Mouse (Mus musculus) G1E-ER4 (cell line): ENCODE measurements around the gene Zfp54. TPM values are rescaled to one million over a fixed set of nuclear protein-coding genes. Genes with fewer than 3 reads are reported as not detected.

Source experiments
- GATA1 ChIP-seq: IDR thresholded peaks from one replicate; pipeline ENCODE4 v1.8.0; 2012; ENCODE audit warnings: low read length, inconsistent platforms
- polyA plus RNA-seq: library from polyadenylated mRNA; stranded (reverse); fragments of >175 nt; gene quantifications from 2 replicates; pipeline ENCODE4 v1.2.3, GENCODE M21; 2012

Gene Zfp54
- 0.13 and 0.31 TPM in 2 replicates for polyA plus RNA-seq

DNA sequence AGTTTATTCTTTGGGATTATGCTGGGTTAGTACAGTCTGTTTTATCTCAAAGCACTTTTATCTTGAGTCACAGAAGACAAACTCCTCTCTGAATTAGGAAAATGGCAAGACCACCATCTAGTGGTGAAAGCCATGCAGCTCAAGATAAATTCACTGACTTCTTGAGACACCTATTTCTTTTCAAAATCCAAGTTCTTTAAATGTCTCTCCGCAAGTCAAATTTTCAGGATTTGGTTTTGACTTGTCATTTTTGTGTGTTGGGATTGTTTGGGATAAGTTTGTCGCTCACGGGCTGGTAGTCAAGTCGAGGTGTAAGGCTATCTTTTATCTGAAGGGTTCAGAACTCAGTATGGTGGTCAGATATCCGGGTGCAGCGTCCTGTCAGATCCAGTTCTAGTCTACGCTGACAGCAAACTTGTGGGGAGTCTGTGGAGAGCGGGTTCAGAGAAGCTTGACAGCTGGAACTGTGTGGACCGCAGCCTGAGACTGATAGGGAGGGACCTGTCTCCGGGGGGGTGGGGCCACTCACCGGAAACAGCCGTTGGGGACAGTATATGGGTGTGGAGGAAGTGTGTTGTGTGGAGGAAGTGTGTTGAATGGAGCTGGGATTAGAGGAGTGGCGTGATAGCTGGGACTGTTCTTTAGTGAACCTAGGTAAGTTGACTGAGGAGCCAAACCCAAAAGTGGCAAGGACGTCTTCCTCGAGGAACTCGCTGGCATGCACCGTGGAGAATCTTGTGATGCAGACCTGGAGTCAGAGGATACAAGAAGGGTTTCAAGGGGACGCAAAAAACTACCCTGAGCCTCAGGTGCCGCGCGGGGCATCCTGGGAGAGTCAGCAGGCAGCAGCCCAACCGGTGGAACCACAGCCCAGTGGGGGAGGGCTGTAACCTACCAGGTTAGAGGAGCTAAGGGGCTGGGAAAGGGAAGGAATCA is at the start of gene Zfp54:
TSS of gene Zfp54 (plus strand) at position 564 of the 936 bp plus-strand sequence.
- no peak for TF ChIP-seq GATA1

- TF ChIP-seq GATA1, result no peak
Observed at GRCm38 (mm10) chr17:21375311-21375710, 47.7 kb upstream of the Zfp54 start.

- no peak for TF ChIP-seq GATA1
Observed at GRCm38 (mm10) chr17:21383391-21384056, 39.5 kb upstream of the Zfp54 start, which contains the start of gene Zfp677. Gene Zfp677 (plus strand): TSS chr17:21383748.

- TF ChIP-seq GATA1, result no peak
Observed at GRCm38 (mm10) chr17:21384057-21384411, 39.0 kb upstream of the Zfp54 start.

- TF ChIP-seq GATA1, result no peak
Observed at GRCm38 (mm10) chr17:21449669-21450068, 26.6 kb downstream of the Zfp54 start.

DNA sequence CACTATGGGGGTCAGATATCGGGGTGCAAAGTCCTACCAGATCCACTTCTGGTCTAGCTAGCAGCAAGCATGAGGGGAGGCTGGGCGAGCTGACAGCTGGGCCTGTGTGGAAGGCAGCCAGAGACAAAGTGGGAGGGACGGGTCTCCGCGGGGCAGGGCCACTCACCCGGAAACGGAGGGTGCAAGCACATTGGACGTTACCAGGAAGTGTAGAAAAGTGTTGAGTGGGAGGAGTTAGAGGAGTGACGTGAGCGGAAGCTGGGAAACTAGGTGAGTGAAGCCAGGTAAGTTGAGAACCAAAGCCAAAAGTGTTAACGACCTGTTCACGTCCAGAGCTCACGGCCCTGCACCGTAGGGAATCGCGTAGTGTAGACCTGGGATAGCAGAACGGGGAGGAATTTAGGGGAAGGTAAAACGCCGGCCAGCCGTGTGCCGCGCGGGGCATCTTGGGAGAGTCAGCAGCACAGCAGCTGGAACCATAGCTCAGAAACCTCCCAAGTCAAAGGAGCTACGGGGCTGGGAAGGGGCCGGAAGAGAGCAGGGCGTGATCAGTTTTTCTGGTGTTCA is 27.2 kb downstream of the Zfp54 start, which contains the start of gene Zfp51:
TSS of gene Zfp51 (plus strand) at position 237 of the 567 bp plus-strand sequence.
- TF ChIP-seq GATA1, result no peak

GRCm38 (mm10) chr17:21463550-21463949 is 40.5 kb downstream of the Zfp54 start:
- TF ChIP-seq GATA1, result no peak

DNA sequence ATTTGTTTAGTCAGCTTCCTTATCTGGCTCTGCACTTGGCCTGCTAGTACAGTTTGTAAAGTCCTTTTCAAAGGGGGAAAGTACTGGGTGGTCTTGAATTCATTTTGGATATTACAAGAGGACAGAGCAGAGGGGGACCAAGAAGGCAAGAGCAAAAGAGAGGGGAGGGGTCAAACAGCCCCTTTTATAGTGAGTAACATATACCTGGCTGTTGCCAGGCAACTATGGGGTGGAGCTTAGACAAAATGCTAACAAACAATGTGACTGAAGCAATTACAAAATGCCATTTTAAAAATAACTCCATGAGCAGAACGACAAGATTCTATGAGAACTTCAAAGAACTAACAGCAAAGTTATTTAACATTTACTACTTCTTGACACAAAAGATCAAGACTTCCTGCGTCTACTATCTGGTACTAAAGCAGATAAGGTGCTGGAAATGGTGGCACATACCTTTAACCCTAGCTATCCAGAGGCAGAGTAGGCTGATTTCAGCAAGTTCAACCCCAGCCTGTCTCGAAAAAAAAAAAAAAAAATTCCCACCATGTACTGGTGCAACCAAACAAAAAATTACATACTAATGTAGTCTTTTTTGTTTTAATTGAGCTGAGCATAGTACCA is 49.1 kb downstream of the Zfp54 start:
- no peak for TF ChIP-seq GATA1

- TF ChIP-seq GATA1, result no peak
Observed at GRCm38 (mm10) chr17:21472653-21473307, 49.8 kb downstream of the Zfp54 start.

DNA sequence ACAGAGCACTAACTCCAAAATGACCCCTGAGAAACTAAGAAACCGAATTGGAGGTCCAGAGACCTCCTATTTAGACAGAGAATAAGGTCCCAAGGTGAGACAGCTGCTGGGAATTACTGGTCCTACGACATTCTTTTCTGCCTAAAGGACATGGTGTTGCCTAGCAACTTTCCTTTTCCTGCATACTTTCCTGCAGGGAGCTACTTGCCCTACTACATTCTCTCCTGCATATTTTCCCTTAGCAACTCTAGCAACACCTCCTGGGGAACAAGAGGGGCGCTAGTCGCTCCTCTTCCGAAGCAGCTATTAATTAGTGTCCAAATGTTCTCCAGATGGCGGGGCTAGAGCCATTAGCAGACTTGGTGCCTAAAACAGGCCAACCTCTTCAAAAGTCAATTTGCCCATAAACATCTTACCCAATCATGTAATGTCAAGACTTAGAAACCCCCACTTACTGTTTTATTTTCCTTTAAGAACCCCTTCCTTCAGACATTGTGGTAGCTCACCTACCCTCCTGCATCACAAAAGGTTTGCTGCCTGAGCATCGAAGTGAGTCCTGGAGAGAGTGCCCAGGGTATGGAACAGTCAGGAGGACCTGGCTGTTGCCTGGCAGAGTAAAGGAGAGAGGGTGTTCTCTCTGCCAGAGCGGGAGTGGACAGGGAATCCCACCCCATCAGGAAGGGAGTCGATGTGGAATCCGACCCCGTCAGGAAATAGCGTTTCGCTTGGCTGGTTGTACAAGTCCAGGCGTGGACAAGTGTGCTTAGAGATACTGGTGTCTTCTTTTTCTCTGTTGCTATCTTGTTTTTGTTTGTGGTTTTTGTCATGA is 50.5 kb downstream of the Zfp54 start:
- no peak for TF ChIP-seq GATA1

Other genes with a start within 250 kb of the Zfp54 start
- not detected in 2 replicates for gene Vmn1r234, start 197.1 kb upstream of the Zfp54 start, polyA plus RNA-seq
- not detected in 2 replicates for gene Vmn1r235, start 166.8 kb upstream of the Zfp54 start, polyA plus RNA-seq
- not detected in 2 replicates for gene Vmn1r236, start 140.3 kb upstream of the Zfp54 start, polyA plus RNA-seq
- not detected in 2 replicates for gene Vmn1r237, start 111.4 kb upstream of the Zfp54 start, polyA plus RNA-seq
- not detected in 2 replicates for gene Zfp677, start 39.5 kb upstream of the Zfp54 start, polyA plus RNA-seq
- gene Zfp51, start 27.1 kb downstream of the Zfp54 start, polyA plus RNA-seq, result 0.25 and 0.39 TPM in 2 replicates
- gene Zfp53, start 65.8 kb downstream of the Zfp54 start, polyA plus RNA-seq, result 2.3 and 3.3 TPM in 2 replicates
- 0.32 and 0.33 TPM in 2 replicates for gene Zfp52, start 112.3 kb downstream of the Zfp54 start, polyA plus RNA-seq
- gene Zfp948, start 143.8 kb downstream of the Zfp54 start, polyA plus RNA-seq, result 2.2 and 2.9 TPM in 2 replicates
- gene Zfp983, start 227.4 kb downstream of the Zfp54 start, polyA plus RNA-seq, result 0.13 and 0.27 TPM in 2 replicates